In genomic region chr3:127705139-127705514, GRCm38 (mm10) we compare ENCODE assay signal across 9 mouse cellular contexts.
A peak's percentile ranks its signal among the peaks of the same experiment; 100 is the strongest.
DNase-seq lines count a peak whose midpoint lies in the region; ATAC-seq lines count a peak whose summit lies in the region.
"Had no signal": no experiment of that assay in that cellular context is flagged by ENCODE, and none has a peak within 500 bp of the region (broad histone marks: within the 10 kb centered on the region; RNA-seq: fewer than 3 reads in every experiment).

No protein-coding gene starts in this region.

- peaks cover 10% of the 10 kb centered on the region for H3K4me1 ChIP-seq in heart, embryonic 16.5 days (ENCODE audit: control insufficient read depth, insufficient read depth, low read length)
- H3K4me1 ChIP-seq in embryonic facial prominence, embryonic 12.5 days = peaks cover 15% of the 10 kb centered on the region; the same call in 1 of the 2 replicates
- peaks cover 29% of the 10 kb centered on the region for H3K4me1 ChIP-seq in hindbrain, embryonic 13.5 days (replicated peaks)
- peaks cover 25% of the 10 kb centered on the region for H3K4me1 ChIP-seq in midbrain, embryonic 13.5 days (replicated peaks)

- H3K27me3 ChIP-seq in heart, embryonic 16.5 days (ENCODE audit: control insufficient read depth, insufficient read depth, low read length) = no peaks in the 10 kb centered on the region
- H3K27me3 ChIP-seq in embryonic facial prominence, embryonic 12.5 days = peaks cover 9% of the 10 kb centered on the region; the same call in 1 of the 2 replicates
- peaks cover 17% of the 10 kb centered on the region; the same call in 1 of the 2 replicates for H3K27me3 ChIP-seq in hindbrain, embryonic 13.5 days
- H3K27me3 ChIP-seq in midbrain, embryonic 13.5 days = peaks cover 43% of the 10 kb centered on the region

- H3K27ac ChIP-seq in heart, embryonic 16.5 days (ENCODE audit: low read length) = no peak overlapping the region
- no peak overlapping the region for H3K27ac ChIP-seq in embryonic facial prominence, embryonic 12.5 days
- 0 out of 2 replicates have a peak overlapping the region, but pooled peaks have one; percentile 20 for H3K27ac ChIP-seq in hindbrain, embryonic 13.5 days
- H3K27ac ChIP-seq in midbrain, embryonic 13.5 days = peak overlapping the region; percentile 65

- intact Hi-C loops in heart, postnatal 14 days (cut with DNase I) = no loop called here

- ATAC-seq in heart, embryonic 16.5 days (replicated peaks; ENCODE audit: extremely low read depth, insufficient read depth, low FRiP score) = no peak
- 0 out of 2 replicates have a peak, but pooled peaks have one; percentile 39 for ATAC-seq in embryonic facial prominence, embryonic 12.5 days (ENCODE audit: insufficient number of reproducible peaks, insufficient read depth, low FRiP score, low TSS enrichment)
- 0 out of 2 replicates have a peak, but pooled peaks have one; percentile 8 for ATAC-seq in hindbrain, embryonic 13.5 days (ENCODE audit: low FRiP score)
- no peak for ATAC-seq in midbrain, embryonic 13.5 days

- H3K4me2 ChIP-seq in heart, embryonic 16.5 days (ENCODE audit: low read depth, low read length) = peak overlapping the region; percentile 56
- H3K4me2 ChIP-seq in embryonic facial prominence, embryonic 12.5 days (replicated peaks) = peak overlapping the region; percentile 48
- H3K4me2 ChIP-seq in hindbrain, embryonic 13.5 days = peak overlapping the region; percentile 55
- H3K4me2 ChIP-seq in midbrain, embryonic 13.5 days (replicated peaks) = peak overlapping the region; percentile 47

- peak overlapping the region; percentile 37 for H3K4me3 ChIP-seq in heart, embryonic 16.5 days (ENCODE audit: low read length)
- H3K4me3 ChIP-seq in embryonic facial prominence, embryonic 12.5 days = peak overlapping the region; percentile 22
- H3K4me3 ChIP-seq in hindbrain, embryonic 13.5 days = peak overlapping the region; percentile 28
- peak overlapping the region; percentile 16 for H3K4me3 ChIP-seq in midbrain, embryonic 13.5 days (replicated peaks)

- WGBS in heart, embryonic 16.5 days = 74% methylated on average over 11 of the region's 11 CpGs
- 63% methylated on average over 11 of the region's 11 CpGs for WGBS in embryonic facial prominence, embryonic 12.5 days
- WGBS in hindbrain, embryonic 13.5 days = 60% methylated on average over 11 of the region's 11 CpGs
- WGBS in midbrain, embryonic 13.5 days = 65% methylated on average over 11 of the region's 11 CpGs

- H3K9me3 ChIP-seq in heart, embryonic 16.5 days (replicated peaks; ENCODE audit: control insufficient read depth, low read length) = no peaks in the 10 kb centered on the region
- H3K9me3 ChIP-seq in embryonic facial prominence, embryonic 12.5 days = no peaks in the 10 kb centered on the region
- no peaks in the 10 kb centered on the region for H3K9me3 ChIP-seq in hindbrain, embryonic 13.5 days
- no peaks in the 10 kb centered on the region for H3K9me3 ChIP-seq in midbrain, embryonic 13.5 days

- H3K9ac ChIP-seq in heart, embryonic 16.5 days (ENCODE audit: low read length) = no peak overlapping the region
- H3K9ac ChIP-seq in embryonic facial prominence, embryonic 12.5 days = no peak overlapping the region
- H3K9ac ChIP-seq in hindbrain, embryonic 13.5 days = 0 out of 2 replicates have a peak overlapping the region, but pooled peaks have one; percentile 29
- peak overlapping the region; percentile 15; the same call in 1 of the 2 replicates for H3K9ac ChIP-seq in midbrain, embryonic 13.5 days (replicated peaks)

- H3K36me3 ChIP-seq in heart, embryonic 16.5 days (ENCODE audit: control insufficient read depth, insufficient read depth) = no peaks in the 10 kb centered on the region
- H3K36me3 ChIP-seq in embryonic facial prominence, embryonic 12.5 days = no peaks in the 10 kb centered on the region
- no peaks in the 10 kb centered on the region for H3K36me3 ChIP-seq in hindbrain, embryonic 13.5 days
- no peaks in the 10 kb centered on the region for H3K36me3 ChIP-seq in midbrain, embryonic 13.5 days

- DNase-seq in heart, postnatal 14 days = no peak
- DNase-seq in urinary bladder, adult 2 months (ENCODE audit: low spot score) = no peak
- no peak for DNase-seq in right cerebral cortex, postnatal 25 days
- no peak for DNase-seq in thymus, postnatal 14 days
- DNase-seq: cerebellum, adult 8-10 months had no signal

Comparison
In these comparisons a context has a peak if more than half of its experiments do, and no peak if none do; other contexts are left out.
1. ATAC-seq: peak in embryonic facial prominence, embryonic 12.5 days (single experiment) and hindbrain, embryonic 13.5 days (single experiment); none in heart, embryonic 16.5 days (single experiment) and midbrain, embryonic 13.5 days (single experiment).
2. H3K27ac ChIP-seq: peak in hindbrain, embryonic 13.5 days (single experiment) and midbrain, embryonic 13.5 days (single experiment); none in heart, embryonic 16.5 days (single experiment) and embryonic facial prominence, embryonic 12.5 days (single experiment).
3. H3K9ac ChIP-seq: peak in hindbrain, embryonic 13.5 days (single experiment) and midbrain, embryonic 13.5 days (single experiment); none in heart, embryonic 16.5 days (single experiment) and embryonic facial prominence, embryonic 12.5 days (single experiment).
4. Peak in every context shown above with its lines, with median percentiles within 50 percentile points of each other: H3K4me2 ChIP-seq and H3K4me3 ChIP-seq.